Mouse (Mus musculus): Measurements from ENCODE around the gene Cracr2a.

DNA sequence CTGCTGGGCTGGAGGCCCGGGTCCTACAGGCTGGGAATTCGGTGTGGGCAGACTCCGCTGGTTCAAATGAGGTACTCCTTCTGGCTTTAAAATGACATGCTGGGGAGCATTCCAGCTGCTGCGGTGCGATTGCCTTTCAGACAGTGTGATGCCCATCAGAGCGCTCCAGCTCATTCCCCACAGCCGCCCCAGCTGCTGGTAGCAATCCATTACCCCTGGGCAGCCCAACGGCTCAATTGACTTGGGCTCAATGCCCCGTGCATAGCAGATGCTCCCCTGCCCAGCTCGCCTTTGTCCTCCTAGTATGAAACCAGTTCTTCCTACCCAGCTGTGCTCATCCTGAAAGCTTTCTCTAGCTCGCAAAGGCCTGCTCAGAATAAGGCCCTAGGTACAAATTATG, 115.7 kb downstream of the Cracr2a start:
- TF ChIP-seq CTCF (IDR thresholded peaks at IDR 0.05; ENCODE audit: extremely low read depth, insufficient read depth, insufficient read length, insufficient replicate concordance) = no peak
- no peak for TF ChIP-seq POLR2A (IDR thresholded peaks at IDR 0.05; ENCODE audit: low read depth, low read length)
